Mouse (Mus musculus) G1E (cell line): Measurements from ENCODE around the gene Pkig.

Source experiments
- CTCF ChIP-seq: IDR thresholded peaks from 2 replicates; pipeline ENCODE4 v1.5.1; 2012; ENCODE audit warnings: low read depth, low read length, inconsistent platforms, mixed read lengths
- GATA1 ChIP-seq: IDR thresholded peaks from 2 replicates; pipeline ENCODE4 v1.6.1; 2012; ENCODE audit warnings: borderline replicate concordance, low read length, inconsistent platforms, mixed read lengths
- POLR2AphosphoS5 ChIP-seq: IDR thresholded peaks from 2 replicates; pipeline ENCODE4 v1.6.1; 2012; ENCODE audit warnings: low read depth, low read length, inconsistent platforms; ENCODE audit not compliant: insufficient replicate concordance
- TAL1 ChIP-seq: conservative IDR thresholded peaks from 2 replicates; pipeline ENCODE4 v1.6.1; 2012; ENCODE audit warnings: low read depth, low read length, inconsistent platforms, mixed read lengths

DNA sequence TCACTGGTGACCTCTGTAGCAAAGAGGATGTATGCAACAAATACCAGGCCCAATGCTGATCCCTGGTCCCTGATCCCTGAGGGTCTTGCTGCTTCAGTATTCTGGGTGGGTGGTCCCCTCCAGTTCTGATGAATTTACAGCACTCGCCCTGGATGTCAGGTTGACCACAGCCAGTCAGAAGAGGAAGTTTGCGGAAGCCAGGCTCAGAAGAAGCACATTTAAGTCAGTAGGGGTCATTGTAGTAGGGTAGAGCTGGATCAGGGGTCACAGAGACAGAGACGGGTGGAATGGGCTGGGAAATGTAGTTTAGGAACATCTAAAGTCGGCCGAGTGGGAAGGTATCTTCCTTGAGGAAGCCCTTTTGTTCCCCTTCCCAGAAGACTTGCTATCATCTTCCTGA, 96.0 kb downstream of the Pkig start:
- no peak for TF ChIP-seq GATA1
- TF ChIP-seq CTCF, result no peak
- no peak for TF ChIP-seq TAL1
- TF ChIP-seq POLR2AphosphoS5, result no peak
